Mouse (Mus musculus) kidney, postnatal 25 days (tissue): ENCODE data around the gene Rhof.

Experiments used
- DNase-seq, 2 experiments: peaks; one replicate each; pipeline ENCODE4 v3.0.0; 2021; ENCODE audit warnings: mixed read lengths in 2 of 2

Gene Rhof

DNA sequence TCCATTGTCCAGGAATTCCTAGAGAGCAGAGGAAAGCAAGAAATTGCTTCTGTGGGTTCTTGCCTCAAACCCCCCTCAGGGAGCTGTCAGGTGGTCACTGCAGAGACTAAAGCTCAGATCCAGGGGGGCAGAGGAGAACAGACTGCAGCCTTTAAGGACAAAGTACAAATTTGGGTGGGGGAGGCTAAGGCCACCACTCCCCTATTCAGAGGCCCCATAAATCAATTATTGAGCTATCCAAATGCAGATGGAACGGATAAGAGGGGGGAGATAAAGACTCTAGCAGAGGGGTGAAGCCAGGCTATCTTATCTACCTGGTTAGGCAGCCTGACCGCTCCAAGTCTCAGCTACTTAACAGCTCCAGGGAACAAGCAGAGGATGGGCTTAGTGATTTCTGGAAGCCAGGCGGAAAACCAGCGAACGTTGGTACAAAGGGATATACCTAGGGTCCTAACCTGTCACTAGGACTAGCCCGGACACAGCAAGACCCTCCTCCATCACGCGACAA lies 2.4 kb upstream of the Rhof start:
- no peak for DNase-seq

GRCm38 (mm10) chr5:123134186-123134874 lies 1.8 kb upstream of the Rhof start:
- peak; percentile 76 to 88 for DNase-seq

- DNase-seq: peak in 1 of 2 experiments; percentile 41
These were observed 1.3 kb upstream of the Rhof start for GRCm38 (mm10) chr5:123133784-123134143.

DNA sequence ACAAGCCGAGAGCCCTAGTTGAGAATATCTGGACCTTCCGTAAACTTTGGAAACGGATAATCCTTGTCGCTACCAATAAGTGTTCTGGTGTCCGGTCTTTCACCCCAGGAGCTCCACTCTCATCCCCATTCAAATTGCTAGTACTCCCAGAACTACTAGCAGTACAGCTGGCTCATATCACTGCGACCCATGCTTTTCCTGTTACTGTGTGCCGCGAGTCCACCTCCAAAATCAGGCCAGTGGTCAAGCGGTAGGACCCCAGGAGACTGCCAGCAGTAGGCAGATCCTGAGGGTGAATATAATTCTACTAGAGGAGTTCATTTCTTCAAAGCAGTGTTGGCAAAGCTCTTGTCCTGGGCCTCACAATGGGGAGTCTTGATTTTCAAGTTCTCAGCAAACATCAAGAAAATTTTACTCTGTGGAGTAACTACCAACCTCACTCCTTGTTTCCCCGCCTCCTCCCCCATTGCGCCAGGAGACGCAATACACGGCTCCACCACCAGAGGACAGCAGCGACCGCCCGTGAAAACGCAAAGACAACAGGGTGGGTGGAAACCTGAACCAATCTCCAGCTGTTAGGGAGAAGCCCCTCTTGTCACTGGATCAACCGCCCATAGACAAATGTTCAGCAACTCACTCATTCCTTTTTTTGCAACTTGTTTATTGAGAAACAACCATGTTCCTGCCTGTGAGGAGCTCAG lies 741 bp upstream of the Rhof start:
- DNase-seq: peak; percentile 80 to 86

DNA sequence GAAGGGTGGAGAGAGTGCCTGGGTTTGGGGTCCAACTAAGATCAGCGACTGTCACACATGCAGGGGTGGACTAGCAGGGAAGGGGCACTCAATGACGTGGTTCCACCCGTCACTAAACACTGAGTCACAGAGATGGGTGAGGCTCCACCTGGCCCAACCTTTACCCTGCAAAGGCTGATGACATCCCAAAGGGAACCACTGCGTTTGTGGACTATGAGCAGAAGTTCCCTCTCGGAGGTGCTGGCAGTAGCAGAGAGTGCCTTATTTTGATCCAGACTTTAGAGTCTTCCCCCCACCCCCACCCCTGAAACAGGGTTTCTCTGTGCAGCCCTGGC lies 1.7 kb downstream of the Rhof start:
- DNase-seq: no peak

GRCm38 (mm10) chr5:123130030-123130813 lies 2.3 kb downstream of the Rhof start:
- peak in 1 of 2 experiments; percentile 25 for DNase-seq

DNA sequence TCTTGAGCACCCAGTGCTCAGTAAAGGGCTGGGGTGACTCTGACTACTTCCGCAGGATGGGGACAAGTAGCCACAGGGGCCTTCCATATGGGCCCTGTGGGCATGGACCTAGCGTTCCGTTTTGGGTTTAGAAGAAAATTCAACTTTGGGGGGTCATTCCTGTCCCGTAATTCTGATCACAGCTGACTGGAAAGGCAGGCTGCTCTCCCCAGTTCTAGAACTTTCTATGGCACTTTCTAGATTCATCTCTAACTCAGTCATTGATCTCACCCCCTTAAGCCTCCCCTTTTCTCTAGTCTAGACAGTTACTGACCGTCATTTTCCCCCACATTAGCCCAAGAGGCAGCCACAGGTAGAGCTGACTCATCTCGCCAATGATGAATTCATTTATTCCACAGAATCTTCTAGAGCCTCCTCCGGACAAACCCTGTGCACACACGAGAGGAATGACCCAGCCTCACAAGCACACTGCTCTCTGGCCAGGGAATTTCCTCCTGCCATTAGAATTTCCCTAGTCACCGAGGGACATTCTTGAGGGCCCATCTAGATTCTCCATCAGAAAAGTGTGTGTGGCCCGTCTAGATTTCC lies 3.2 kb downstream of the Rhof start:
- DNase-seq: peak in 1 of 2 experiments; percentile 39

DNA sequence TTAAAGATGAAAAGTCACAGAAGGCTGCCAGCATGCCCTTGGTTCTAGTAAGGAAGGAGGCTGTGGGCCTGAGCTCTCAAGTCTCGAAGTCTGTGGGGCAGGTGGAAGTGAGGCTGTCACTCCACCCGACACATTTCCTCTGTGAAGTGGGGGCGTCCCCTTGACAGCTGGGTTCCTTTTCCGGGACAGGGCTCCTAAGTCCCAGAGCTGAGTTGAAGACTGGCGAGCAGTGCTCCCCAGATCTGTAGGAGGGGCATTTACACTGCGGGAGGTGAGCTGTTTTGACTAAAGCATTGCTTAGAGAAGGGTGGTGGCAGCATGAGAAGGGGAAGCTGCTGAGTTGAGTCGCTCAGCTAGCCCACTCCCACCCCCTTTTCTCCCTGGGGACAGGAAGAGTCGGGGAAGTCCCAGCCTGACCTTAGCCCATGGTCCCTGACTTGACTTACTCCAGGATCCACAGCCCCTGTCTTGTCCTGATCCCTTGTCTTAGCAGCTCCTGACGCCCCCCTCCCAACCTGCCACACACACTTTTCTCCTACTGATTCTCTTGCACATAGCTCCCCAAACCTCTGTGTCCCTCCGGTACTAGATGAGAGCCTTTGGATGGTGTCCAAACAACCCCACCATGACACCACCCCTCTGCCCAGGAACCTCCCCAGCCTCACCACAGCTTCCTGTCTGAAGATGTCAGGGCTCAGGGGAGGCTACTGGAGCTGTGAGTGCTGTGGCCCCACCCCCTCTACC lies 3.9 kb downstream of the Rhof start:
- peak in 1 of 2 experiments; percentile 46 for DNase-seq

DNA sequence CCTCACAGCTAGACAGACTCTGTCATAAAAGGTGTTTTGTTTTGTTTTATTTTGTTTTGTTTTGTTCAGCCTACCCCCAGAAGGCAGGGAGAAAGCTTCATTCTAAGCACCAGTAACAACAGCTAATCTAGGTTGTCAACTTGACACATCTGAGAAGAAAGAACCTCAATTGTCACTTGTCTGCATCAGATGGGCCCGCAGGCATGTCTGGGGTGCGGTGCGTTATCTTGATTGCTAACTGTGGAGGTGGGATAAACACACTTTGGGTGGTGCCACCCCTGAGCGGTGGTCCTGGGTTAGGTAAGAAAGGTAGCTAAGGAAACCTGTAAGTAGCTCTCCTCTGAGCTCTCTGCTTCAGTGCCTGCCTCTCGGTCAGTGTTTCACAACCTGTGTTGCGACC lies 5.5 kb downstream of the Rhof start:
- DNase-seq: peak in 1 of 2 experiments; percentile 31

GRCm38 (mm10) chr5:123125638-123126406 lies 6.7 kb downstream of the Rhof start:
- peak in 1 of 2 experiments; percentile 71 for DNase-seq

- no peak for DNase-seq
These were observed 7.4 kb downstream of the Rhof start for GRCm38 (mm10) chr5:123125105-123125504.

GRCm38 (mm10) chr5:123122181-123122580 lies 10.3 kb downstream of the Rhof start:
- DNase-seq: no peak

- DNase-seq: no peak
These were observed 11.8 kb downstream of the Rhof start for GRCm38 (mm10) chr5:123120624-123121215.

- no peak for DNase-seq
These were observed 13.7 kb downstream of the Rhof start for GRCm38 (mm10) chr5:123118826-123119225.

DNA sequence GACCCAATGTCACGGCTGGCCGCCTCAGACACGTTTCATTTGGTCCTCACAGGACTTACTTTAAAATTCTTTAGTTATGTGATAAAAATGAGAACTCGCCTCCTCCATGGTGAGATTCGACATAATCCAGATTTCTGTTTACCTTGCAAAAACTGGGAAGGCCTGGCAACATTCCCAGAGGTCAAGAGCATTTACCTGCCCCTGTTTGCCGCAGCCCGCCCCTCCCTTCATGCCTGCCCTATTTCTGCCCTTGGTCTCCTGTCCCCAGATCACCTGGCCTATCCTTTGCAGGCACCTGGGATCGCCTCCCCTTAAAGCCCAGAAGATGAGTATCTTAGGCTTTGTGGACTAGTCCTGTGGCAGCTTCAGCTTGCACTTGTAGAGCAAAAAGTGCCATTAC lies 14.7 kb downstream of the Rhof start:
- peak; percentile 70 to 77 for DNase-seq

DNA sequence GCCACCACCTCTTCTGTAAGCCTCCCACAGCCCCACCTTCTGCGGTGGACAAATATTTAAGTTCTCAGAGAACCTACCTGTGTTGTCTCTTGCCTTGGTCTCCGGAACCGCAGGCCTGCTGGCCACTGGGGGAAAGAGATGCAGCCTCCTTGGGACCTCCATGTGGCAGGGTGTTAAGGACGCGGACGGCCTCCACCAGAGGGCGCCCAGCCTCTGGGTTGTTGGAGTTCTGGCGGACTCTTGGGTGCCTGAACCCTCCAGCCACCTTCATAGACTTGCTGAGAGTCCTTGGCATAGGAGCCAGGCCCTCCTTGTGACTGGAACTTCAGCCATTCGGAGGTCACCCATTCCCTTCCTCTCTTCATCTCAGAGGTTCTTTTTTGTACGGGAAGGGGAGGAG lies 15.2 kb downstream of the Rhof start:
- peak; percentile 88 to 91 for DNase-seq

DNA sequence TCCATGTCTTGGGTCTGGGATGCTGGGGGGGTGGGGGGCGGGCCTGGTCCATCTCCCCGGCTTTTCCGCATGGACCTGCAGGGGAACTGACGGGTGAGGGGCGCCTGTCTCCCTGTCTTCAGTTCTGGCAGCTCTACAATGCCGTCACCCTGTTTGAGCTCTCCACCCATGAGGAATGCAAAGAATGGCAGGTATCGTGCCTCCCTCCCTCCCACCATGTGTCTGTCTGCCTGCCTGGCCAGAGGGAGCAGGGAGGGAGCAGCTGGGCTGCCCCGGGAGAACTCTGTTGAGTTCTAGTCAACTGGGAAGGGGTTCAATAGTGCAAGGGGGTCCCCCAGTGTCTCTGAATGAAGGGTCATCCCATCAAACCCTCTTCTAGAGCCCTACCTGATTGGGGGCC lies 16.4 kb downstream of the Rhof start:
- DNase-seq: no peak

GRCm38 (mm10) chr5:123114924-123115323 lies 17.6 kb downstream of the Rhof start:
- DNase-seq: peak in 1 of 2 experiments; percentile 46

DNA sequence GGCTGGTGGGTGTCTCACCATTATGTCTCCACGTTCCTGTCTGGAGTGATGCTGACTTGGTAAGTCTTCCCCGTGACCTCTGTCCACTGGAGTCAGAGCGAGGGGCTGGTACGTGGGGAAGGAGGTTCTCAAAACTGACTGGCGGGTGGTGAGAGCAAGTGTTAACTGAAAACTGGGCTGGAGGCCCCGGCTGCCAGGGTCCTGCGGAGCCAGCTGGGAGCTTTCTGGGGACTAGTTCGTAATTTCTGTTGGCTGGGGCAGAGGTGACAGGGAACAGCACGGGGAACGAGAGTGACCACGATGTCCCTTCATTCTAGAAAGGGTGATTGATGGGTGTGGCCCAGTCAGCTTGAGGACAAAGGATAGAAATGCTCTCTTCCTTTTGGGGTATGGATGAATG lies 18.4 kb downstream of the Rhof start:
- DNase-seq: no peak

DNA sequence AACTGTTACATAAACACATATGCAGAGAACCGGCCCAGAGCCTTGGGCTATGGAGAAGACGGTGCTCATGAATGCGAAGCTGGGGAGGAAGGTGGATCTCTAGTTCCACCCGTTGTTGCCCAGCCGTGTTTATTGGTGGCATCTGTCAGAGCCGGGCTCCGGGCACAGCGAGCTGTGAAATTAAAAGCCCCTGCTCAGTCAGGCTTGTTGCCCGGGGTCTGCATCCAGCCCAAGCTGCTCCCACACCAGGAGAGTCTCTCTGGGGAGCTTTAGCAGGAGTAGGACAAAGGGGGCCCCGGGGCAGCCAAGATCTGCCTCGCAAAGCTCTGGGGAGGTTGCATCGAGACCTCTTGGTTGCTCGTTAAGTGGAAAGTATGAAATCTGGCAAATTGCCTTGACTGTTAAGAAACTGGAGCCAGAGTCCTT lies 22.2 kb downstream of the Rhof start:
- peak; percentile 34 to 81 for DNase-seq
